8 mouse cellular contexts compared by ENCODE assay signal in the genomic region with DNA sequence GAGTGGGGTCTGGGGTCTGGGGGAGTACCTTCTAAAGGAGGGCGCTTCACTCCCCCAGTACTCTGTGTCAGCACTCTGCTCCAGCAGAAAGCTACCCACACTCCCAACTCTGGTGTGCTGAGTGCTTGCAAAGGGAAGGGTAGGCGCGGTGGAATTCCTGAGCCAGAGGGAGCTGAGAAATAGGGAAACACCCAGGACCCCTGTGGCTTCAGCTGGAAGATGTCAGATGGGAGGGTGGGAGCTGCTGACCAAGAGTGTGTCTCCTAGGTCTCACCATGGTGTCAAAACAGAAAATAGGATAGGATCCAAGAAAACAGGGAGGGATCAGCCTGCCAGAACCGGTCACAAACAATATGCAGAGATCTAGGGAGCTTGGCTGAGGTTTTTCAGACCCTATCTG. TPM values are rescaled to one million over a fixed set of nuclear protein-coding genes. Genes with fewer than 3 reads are reported as not detected.
DNase-seq lines count a peak whose midpoint lies in the region; ATAC-seq and TF ChIP-seq lines count a peak whose summit lies in the region.

No protein-coding gene starts in this region.

- peak overlapping the region; percentile 77 for H3K4me2 ChIP-seq in lung, embryonic 14.5 days
- peak overlapping the region; percentile 87 for H3K4me2 ChIP-seq in forebrain, embryonic 13.5 days
- H3K4me2 ChIP-seq in liver, embryonic 15.5 days = peak overlapping the region; percentile 93

- WGBS in lung, embryonic 14.5 days = 5% methylated on average over 4 of the region's 4 CpGs
- WGBS in forebrain, embryonic 13.5 days = 9% methylated on average over 4 of the region's 4 CpGs
- 7% methylated on average over 4 of the region's 4 CpGs for WGBS in liver, embryonic 15.5 days (ENCODE audit: insufficient replicate concordance)

- H3K4me1 ChIP-seq in lung, embryonic 14.5 days (ENCODE audit: insufficient read depth) = 0 out of 2 replicates have a peak, but pooled peaks cover 4% of the 10 kb centered on the region
- 0 out of 2 replicates have a peak, but pooled peaks cover 5% of the 10 kb centered on the region for H3K4me1 ChIP-seq in forebrain, embryonic 13.5 days
- peaks cover 18% of the 10 kb centered on the region for H3K4me1 ChIP-seq in liver, embryonic 15.5 days (replicated peaks)

- H3K27me3 ChIP-seq in lung, embryonic 14.5 days (ENCODE audit: insufficient read depth, low read length) = 0 out of 2 replicates have a peak, but pooled peaks cover 4% of the 10 kb centered on the region
- H3K27me3 ChIP-seq in forebrain, embryonic 13.5 days = no peaks in the 10 kb centered on the region
- H3K27me3 ChIP-seq in liver, embryonic 15.5 days = no peaks in the 10 kb centered on the region

- H3K36me3 ChIP-seq in lung, embryonic 14.5 days (ENCODE audit: insufficient read depth) = no peaks in the 10 kb centered on the region
- H3K36me3 ChIP-seq in forebrain, embryonic 13.5 days (ENCODE audit: poor library complexity, severe bottlenecking) = no peaks in the 10 kb centered on the region
- H3K36me3 ChIP-seq in liver, embryonic 15.5 days (replicated peaks) = peaks cover 13% of the 10 kb centered on the region

- ATAC-seq in cerebellum, adult (ENCODE audit: insufficient number of reproducible peaks, low FRiP score, low TSS enrichment) = peak; percentile 57
- ATAC-seq in lung, embryonic 14.5 days (ENCODE audit: insufficient read depth) = no peak; the same call in 1 of the 2 replicates
- peak; percentile 88 for ATAC-seq in forebrain, embryonic 13.5 days
- no peak for ATAC-seq in liver, embryonic 15.5 days (ENCODE audit: insufficient read depth)
- no peak for ATAC-seq in inflammation-experienced regulatory T-cells, adult 6 months

- peak overlapping the region; percentile 61 for H3K4me3 ChIP-seq in lung, embryonic 14.5 days (ENCODE audit: low read depth, low read length)
- H3K4me3 ChIP-seq in forebrain, embryonic 13.5 days = peak overlapping the region; percentile 66
- H3K4me3 ChIP-seq in liver, embryonic 15.5 days (replicated peaks) = peak overlapping the region; percentile 81

- no peak for TF ChIP-seq CTCF in lung, embryonic 14.5 days (IDR thresholded peaks at IDR 0.05; ENCODE audit: low read depth)

- DNase-seq in cerebellum, postnatal 4 days (ENCODE audit: low spot score in 2 of 2) = no peak
- peak; percentile 57 for DNase-seq in lung, embryonic 14.5 days
- no peak for DNase-seq in lung, postnatal 4 days
- no peak for DNase-seq in B cell, adult 2 months

- peak overlapping the region; percentile 75; the same call in 1 of the 2 replicates for H3K27ac ChIP-seq in lung, embryonic 14.5 days (ENCODE audit: low read depth)
- H3K27ac ChIP-seq in forebrain, embryonic 13.5 days = no peak overlapping the region
- H3K27ac ChIP-seq in liver, embryonic 15.5 days (replicated peaks) = peak overlapping the region; percentile 91

- no peaks in the 10 kb centered on the region for H3K9me3 ChIP-seq in lung, embryonic 14.5 days (ENCODE audit: low read depth, low read length)
- H3K9me3 ChIP-seq in forebrain, embryonic 13.5 days (replicated peaks) = no peaks in the 10 kb centered on the region
- H3K9me3 ChIP-seq in liver, embryonic 15.5 days (replicated peaks) = no peaks in the 10 kb centered on the region

- H3K9ac ChIP-seq in lung, embryonic 14.5 days = peak overlapping the region; percentile 65
- peak overlapping the region; percentile 71 for H3K9ac ChIP-seq in forebrain, embryonic 13.5 days
- peak overlapping the region; percentile 81 for H3K9ac ChIP-seq in liver, embryonic 15.5 days

RNA-seq across cellular contexts. Expression of a gene that starts 0.3 kb away (rescaled TPM):
- polyA plus RNA-seq in lung, embryonic 14.5 days (2014; fragmentation: Nextera tagmentation; extraction: Ambion mirVana) = 21.9 and 24.9 TPM in 2 replicates
- 2.0 and 2.6 TPM in 2 replicates for polyA plus RNA-seq in forebrain, embryonic 13.5 days (2015; fragmentation: Nextera tagmentation; extraction: Ambion mirVana)
- polyA plus RNA-seq in liver, embryonic 15.5 days (2015; fragmentation: Nextera tagmentation; extraction: Ambion mirVana) = 18.6 and 18.9 TPM in 2 replicates
- polyA plus RNA-seq in inflammation-experienced regulatory T-cells, adult 6 months (2017; shearing (Covaris generic)) = 10 to 100 TPM; 22.5 to 38.6 (median 31.5) TPM

RNA-seq across cellular contexts. Expression of a gene that starts 40.1 kb away (rescaled TPM):
- polyA plus RNA-seq in lung, embryonic 14.5 days (2014; fragmentation: Nextera tagmentation; extraction: Ambion mirVana) = 0.54 TPM in 1 of 2 replicates, not detected in the other
- not detected in 2 replicates for polyA plus RNA-seq in forebrain, embryonic 13.5 days (2015; fragmentation: Nextera tagmentation; extraction: Ambion mirVana)
- not detected in 2 replicates for polyA plus RNA-seq in liver, embryonic 15.5 days (2015; fragmentation: Nextera tagmentation; extraction: Ambion mirVana)
- not detected for polyA plus RNA-seq in inflammation-experienced regulatory T-cells, adult 6 months (2017; shearing (Covaris generic))

Comparison
In these comparisons a context has a peak if more than half of its experiments do, and no peak if none do; other contexts are left out.
1. ATAC-seq: peak in cerebellum, adult (single experiment) and forebrain, embryonic 13.5 days (single experiment); none in lung, embryonic 14.5 days (single experiment), liver, embryonic 15.5 days (single experiment) and inflammation-experienced regulatory T-cells, adult 6 months (single experiment).
2. Peak in every context shown above with its lines, with median percentiles within 50 percentile points of each other: H3K4me2 ChIP-seq, H3K4me3 ChIP-seq and H3K9ac ChIP-seq.